Mouse (Mus musculus): ENCODE data around the gene Dchs2.

DNA sequence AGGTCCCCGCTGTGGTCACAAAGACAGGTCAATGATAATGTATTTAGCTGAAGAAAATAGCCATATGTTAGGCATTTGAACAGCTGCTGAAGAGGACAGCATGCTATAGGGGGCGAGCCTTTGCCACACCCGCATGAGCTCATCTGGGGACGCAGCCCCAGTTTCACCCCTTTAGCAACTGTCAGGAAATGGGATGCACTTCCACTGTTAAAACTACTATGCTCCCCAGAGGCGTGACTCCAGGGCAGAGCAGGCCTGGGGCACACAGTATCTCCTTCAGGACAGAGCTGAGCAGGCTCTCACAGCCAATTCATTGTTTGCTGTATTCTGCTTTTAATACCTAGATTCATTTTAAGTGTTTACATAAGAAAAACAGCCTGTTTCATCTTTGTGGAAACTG lies 84.2 kb downstream of the Dchs2 start:
- TF ChIP-seq CTCF (IDR thresholded peaks at IDR 0.05; ENCODE audit: borderline replicate concordance, insufficient read depth, low read depth, low read length), result no peak
- no peak for TF ChIP-seq POLR2A (IDR thresholded peaks at IDR 0.05; ENCODE audit: borderline replicate concordance, insufficient read depth, low read length)

Data from cerebellum, adult 2 months (tissue).